Mouse (Mus musculus) right cerebral cortex, postnatal 36 days (tissue): ENCODE measurements around the gene Hist2h2aa1.
"Not testable (repeated sequence)": the region's sequence is repeated elsewhere in the genome, so short reads cannot be mapped to it uniquely, and the experiment has no call there.

Experiments used
- DNase-seq, 2 experiments: peaks; one replicate each; pipeline ENCODE4 v3.0.0; 2022; ENCODE audit warnings: low spot score in 2 of 2, mixed read lengths in 1 of 2

Hist2h2aa1 gene

GRCm38 (mm10) chr3:96251787-96252186 is 6.5 kb downstream of the Hist2h2aa1 start:
- DNase-seq: no peak

- DNase-seq: no peak
Measured at GRCm38 (mm10) chr3:96254683-96255355, 9.5 kb downstream of the Hist2h2aa1 start.

GRCm38 (mm10) chr3:96255926-96256593 is 10.8 kb downstream of the Hist2h2aa1 start:
- no peak for DNase-seq

GRCm38 (mm10) chr3:96257190-96257589 is 11.9 kb downstream of the Hist2h2aa1 start:
- no peak for DNase-seq

- no peak for DNase-seq
Measured at GRCm38 (mm10) chr3:96260220-96260619, 14.9 kb downstream of the Hist2h2aa1 start.

- DNase-seq: no peak
Measured at GRCm38 (mm10) chr3:96261623-96262022, 16.3 kb downstream of the Hist2h2aa1 start.

GRCm38 (mm10) chr3:96262216-96262875 is 17.0 kb downstream of the Hist2h2aa1 start:
- peak; percentile 79 to 89 for DNase-seq

- DNase-seq: peak; percentile 96
Measured at GRCm38 (mm10) chr3:96262979-96263550, 17.8 kb downstream of the Hist2h2aa1 start, which contains the start of gene Hist2h4. Gene Hist2h4 (minus strand): TSS chr3:96263311.

- DNase-seq: no peak
Measured at GRCm38 (mm10) chr3:96263558-96264403, 18.5 kb downstream of the Hist2h2aa1 start.

GRCm38 (mm10) chr3:96264404-96264949 is 19.2 kb downstream of the Hist2h2aa1 start:
- no peak for DNase-seq

GRCm38 (mm10) chr3:96266132-96266710 is 20.9 kb downstream of the Hist2h2aa1 start:
- no peak for DNase-seq

- no peak for DNase-seq
Measured at GRCm38 (mm10) chr3:96267541-96267940, 22.2 kb downstream of the Hist2h2aa1 start.

GRCm38 (mm10) chr3:96268051-96268775 is 22.9 kb downstream of the Hist2h2aa1 start, which contains the start of gene Hist2h3b:
Gene Hist2h3b (plus strand): TSS chr3:96268654.
- peak; percentile 80 to 85 for DNase-seq

GRCm38 (mm10) chr3:96268776-96269378 is 23.6 kb downstream of the Hist2h2aa1 start:
- not testable (repeated sequence) for DNase-seq

- DNase-seq: peak; percentile 93 to 97
Measured at GRCm38 (mm10) chr3:96269511-96270474, 24.5 kb downstream of the Hist2h2aa1 start, which contains the start of gene Hist2h2bb. Gene Hist2h2bb (plus strand): TSS chr3:96269752.

- no peak for DNase-seq
Measured at GRCm38 (mm10) chr3:96273591-96274465, 28.5 kb downstream of the Hist2h2aa1 start.

GRCm38 (mm10) chr3:96277428-96277799 is 32.1 kb downstream of the Hist2h2aa1 start:
- DNase-seq: peak; percentile 43 to 50
